Mouse (Mus musculus) layer of hippocampus, adult 9-10 months (tissue): ENCODE results near the gene Mif4gd.

ENCODE experiments used
- DNase-seq: peaks from one replicate; pipeline ENCODE4 v3.0.0; 2022; ENCODE audit warnings: low spot score

Gene Mif4gd

DNA sequence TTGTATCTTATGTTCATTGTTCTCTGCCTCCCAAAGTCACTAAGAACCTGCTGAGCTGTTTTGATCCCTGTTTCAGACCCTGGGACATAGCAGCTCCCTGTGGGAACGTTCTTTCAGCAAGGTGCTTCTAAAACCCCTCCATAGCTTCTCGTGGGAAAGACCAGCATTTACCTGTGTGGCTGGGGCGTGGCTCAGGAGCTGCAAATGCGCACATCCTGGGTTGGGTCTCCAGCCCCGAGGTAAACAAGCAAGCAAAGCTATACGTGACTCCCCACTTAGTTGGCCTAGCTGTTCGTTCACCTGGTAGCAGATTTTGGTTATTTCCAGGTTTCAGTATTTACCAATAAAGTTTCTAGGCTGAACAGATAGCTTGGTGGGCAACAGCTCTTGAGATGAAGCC is 19.5 kb upstream of the Mif4gd start:
- DNase-seq, result no peak

DNA sequence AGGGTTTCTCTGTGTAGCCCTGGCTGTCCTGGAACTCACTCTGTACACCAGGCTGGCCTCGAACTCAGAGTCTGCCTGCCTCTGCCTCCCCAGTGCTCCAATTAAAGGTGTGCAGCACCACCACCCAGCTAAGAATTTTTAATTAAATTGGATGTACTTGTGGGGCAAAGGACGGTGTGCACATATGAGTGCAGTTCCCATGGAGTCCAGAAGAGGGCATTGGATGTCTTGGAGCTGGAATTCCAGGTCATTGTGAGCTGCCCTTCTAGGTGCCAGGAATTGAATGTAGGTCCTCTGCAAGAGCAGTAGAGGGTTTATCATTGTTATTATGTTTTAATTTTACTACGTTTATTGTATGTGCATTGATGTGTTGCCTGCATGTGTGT is 18.7 kb upstream of the Mif4gd start:
- DNase-seq, result no peak

DNA sequence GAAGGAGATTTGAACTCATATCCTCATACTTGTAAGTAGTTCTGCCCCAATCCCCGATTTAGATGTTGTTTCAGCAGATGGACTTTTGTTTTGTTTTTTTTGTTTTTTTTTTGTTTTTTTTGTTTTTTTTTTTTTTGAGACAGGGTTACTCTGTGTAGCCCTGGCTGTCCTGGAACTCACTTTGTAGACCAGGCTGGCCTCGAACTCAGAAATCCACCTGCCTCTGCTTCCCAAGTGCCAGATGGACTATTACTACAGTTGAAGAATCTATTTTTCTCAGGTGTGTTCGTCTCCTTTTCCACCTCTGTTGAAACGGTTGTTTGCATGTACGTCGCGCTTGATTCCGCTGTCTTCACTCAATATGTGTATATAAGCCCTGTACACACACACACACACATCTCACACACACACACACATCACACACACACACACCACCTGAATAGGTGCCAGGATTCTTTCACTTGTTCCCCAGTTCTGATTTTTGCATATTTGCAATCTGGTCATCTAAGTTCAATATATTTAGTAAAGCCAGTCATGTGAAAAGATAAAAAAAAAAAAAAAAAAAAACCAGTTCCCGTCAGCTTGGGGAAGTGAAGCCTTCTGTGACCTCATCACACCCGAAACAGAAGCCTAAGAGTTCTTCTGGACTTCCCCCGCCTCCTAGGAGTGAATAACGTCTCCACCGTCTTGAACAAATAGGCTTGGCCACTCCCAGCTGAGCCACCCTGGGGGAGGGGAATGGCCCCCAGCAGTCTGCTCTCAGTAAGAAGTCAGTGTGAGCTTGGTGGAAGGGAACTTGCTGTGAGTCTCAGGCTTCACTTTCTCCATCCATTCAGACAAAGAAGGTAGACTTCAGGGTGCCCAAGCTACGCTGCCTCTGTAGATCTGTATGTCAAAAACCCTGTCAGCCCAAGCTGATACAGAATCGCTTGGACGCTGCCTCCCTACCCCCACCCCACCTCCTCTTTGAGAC is 18.0 kb upstream of the Mif4gd start:
- DNase-seq, result no peak

DNA sequence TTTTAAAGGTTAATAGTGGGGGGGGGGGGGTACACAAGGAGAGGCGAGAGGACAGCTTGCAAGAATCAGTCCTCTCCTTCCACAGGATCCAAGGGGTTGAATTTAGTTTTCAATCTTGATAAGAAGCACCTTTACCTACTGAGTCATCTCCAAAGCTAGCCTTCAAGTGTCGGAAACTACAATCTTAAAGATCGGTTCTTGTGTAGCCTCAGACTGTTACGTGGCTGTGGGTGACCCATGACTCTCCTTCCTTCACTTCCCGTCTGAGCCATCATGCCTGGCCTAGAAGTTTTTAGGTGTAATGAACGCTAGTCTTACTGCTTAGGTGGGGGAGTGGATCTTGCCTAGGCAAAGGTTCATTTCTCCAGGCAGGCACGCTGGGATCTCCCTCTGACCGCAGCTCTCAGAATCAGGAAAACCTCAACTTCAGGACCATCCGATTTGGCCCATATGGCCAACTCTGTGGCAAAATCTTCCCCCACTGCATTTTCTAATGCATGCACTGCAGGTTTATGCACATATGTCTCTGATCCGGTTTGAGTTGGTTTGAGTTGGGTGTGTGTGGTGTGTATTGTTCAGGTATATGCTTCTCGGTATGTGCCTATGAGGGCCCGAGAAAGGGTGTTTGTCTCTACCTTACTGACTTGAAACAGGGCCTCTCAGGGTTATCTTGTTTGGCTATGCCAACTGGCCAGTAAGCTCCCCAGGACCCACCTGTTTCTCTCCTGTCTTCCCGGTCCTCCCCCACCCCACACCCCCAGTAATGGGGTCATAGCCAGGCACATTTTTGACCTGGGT is 17.2 kb upstream of the Mif4gd start:
- no peak for DNase-seq

DNA sequence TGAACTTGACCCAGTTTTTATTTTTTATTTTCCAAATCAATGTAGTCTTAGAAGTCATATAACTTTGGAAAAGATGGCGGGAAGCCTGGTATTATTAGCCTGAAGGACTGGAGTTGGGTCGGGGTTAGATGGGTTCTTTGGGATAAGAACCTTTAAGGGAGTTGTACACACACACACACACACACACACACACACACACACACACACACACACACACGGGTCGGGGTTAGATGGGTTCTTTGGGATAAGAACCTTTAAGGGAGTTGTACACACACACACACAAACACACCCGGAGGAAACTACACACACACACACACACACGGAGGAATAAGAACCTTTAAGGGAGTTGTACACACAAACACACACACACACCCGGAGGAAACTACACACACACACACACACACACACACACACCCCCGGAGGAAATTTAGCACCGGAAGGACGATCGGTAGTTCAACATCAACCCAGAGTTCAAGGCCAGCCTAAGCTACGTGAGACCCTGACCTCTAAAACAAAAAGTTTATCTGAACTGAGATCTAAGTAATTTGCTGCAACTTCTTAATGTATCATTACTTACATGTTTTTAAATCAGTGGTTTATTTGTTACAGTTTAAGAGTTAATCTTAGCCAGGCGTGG is 15.8 kb upstream of the Mif4gd start:
- no peak for DNase-seq

DNA sequence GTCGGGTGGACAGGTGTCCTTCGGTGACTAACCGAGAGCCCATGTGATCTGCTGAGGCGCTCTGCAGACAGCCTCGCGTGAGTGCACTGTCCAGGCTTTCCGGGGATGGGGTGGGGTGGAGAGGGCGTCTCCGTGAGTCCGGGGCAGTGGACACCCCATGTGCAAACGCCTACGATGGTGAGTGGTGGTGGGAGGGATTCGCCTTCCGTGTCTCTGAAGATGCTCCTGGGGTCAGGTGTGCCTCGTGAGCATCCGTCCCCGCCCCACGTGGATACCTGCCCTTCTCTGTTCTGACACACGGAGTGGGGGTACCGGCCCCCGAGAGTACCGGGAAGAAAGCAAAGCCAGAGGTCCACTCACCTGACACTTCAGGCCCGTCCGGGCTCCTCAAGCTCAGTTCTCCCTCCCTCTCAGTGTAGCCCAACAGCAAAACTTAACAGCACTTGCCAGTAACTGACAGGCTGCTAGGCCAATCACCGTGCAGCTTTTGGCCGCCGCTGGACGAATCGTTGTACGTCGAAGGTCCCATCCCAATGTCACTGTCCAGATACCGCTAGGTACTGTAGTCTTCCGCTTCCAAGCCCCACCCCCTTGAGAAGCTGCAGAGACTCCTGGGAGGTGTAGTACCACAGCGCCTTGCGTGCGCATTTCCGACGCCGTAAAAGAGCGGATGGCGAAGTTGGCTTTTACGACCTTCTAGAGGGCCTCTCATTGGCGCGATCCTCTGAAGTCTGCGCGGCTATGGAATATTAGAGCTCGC is 15.1 kb upstream of the Mif4gd start, which contains the start of gene Slc25a19:
Gene Slc25a19, minus strand, starts transcription at position 591 of the 760 bp plus-strand sequence.
- peak; percentile 98 for DNase-seq

DNA sequence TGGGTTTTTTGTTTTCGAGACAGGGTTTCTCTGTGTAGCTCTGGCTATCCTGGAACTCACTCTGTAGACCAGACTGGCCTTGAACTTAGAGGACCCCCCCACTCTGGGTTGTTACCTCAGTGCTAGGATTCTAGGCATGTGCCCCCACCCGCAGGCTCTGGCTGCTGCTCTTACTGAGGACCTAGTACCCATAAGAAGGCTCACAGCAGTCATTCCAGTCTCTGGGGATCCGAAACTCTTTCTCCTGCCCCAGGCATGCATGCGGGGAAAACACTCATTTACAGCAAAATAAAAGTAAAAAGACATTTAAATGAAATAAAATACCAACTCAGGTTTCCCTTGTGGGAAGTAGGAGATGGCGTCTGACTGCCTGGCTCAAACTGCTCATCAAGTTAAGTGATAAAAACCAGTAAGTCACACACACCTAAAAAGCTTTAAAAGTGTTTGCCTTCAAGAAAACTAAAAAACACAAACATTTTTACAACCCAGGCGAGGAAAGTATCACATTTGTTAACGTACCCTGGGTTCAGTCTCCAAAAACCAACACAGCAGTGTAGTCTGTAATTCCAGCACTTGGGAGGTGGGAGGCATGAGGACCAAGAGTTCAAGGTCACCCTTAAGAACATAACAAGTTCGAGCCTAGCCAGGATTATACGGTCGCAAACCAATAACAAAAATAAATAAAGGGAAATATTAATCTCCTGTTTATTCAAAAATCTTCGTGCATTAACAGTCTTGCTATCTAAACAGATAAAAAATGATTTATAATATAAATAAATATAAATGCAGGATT is 14.3 kb upstream of the Mif4gd start:
- DNase-seq, result no peak

DNA sequence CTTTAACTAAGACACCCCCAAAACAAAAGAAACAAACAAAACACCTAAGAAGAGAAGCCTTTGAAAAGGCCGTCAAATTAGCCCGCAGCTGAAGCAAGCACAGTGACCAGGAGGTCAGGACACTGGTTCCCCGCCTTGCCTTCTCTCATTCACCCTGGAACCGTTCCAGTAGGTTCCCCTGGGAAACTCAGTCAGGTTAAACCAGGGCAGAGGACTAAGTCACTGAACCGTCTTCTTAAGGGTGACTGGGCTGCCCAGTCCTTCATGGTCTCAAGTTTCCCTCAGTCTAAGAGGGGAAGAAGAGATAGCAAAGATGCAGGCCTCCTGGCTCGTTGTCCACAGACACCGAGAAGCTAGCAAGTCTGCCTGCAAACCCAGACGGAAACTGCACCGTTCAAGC is 13.1 kb upstream of the Mif4gd start:
- DNase-seq, result no peak

DNA sequence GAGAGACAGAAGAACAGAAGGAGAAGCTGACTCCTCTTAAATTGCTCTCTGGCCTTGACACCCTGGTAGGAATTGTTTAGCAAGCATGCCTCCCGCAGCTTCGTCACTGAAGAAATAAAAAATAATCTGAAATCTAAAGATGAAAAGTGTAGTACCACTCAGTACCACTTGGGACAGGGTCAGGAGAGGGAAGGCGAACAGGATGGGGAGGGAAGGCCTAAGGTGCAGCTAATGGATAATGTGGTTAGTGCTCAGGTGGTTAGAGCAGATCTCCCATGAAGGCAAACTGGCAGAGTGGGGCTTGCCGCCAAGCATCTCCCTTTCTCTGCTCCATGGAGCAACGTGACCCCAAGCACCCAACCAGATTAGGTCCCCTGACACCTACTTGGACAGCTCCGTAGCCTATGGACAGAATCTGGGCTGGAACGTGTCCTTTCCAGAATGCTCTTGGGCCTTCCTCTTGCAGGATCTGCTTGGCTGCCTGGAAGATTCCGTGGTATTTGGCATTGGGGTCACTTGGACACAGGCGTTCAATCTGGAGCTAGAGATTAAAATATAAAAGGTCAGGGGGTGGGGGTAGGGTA is 10.8 kb upstream of the Mif4gd start:
- no peak for DNase-seq

DNA sequence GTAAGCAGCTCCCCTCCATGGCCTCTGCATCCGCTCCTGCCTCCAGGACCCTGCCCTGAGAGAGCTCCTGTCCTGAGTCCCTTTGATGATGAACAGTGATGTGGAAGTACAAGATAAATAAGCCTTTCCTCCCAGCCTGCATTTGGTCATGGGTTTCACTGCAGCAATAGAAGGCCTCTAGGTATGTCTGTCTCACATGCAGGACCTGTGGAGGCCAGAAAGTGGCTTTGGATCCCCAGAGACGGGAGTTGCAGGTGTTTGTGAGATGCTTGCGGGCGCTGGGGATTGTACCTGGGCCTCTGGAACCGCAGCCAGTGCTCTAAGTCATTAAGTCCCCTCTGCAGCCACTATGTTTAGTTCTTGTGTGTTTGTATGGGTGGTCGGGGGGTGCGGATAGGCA is 7.2 kb upstream of the Mif4gd start:
- no peak for DNase-seq

DNA sequence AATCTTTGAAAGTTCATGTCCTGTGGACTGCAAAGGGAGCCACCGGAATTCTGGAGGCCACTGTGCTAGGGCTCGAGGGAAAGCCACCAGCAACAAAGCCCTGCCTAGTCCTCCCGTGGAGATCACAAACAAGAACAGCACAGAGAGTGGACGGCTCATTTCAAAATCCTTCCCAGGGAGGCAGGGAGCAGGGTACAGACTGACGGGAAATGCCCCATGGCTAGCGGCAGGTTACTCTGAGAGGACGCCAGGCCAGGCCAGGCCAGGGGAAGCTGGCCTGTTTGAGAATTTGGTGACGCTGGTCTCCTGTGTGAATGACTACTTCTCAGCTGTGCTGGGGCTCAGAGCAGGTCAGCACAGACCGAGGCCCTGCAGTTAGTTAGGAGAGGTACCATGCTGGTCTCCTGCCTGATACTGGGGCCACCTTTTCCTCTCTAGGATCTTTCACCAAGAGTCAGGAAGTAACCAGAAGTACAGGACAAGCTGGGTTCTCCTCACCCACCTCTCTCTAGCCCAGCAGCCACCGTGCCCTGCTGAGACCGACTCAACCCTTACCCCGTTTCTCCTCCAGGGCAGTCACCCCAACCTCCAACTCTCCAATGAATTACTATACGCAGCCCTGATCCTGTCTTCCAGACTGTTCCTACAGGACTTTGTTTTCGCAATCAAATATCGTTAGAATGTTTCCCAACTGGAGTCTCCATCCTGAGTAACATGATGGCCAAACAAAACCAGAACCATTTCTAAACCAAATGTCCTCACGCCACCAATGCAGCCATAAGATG is 6.2 kb upstream of the Mif4gd start:
- DNase-seq, result no peak

DNA sequence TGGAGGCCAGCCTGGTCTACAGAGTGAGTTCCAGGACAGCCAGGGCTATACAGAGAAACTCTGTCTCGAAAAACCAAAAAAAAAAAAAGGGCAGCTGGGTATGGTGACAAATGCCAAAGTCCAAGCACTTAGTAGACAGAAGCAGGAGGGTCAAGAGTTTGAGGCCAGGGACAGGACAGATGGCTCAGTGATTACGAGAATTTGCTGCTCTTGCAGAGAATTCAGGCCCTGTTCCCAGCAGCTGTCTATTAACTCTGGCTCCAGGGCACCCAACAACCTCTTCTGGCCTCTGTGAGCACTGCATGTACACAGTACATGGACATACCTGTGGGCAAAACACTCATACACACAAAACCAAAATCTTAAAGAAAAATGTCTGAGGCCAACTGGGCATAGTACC is 5.2 kb upstream of the Mif4gd start:
- no peak for DNase-seq

DNA sequence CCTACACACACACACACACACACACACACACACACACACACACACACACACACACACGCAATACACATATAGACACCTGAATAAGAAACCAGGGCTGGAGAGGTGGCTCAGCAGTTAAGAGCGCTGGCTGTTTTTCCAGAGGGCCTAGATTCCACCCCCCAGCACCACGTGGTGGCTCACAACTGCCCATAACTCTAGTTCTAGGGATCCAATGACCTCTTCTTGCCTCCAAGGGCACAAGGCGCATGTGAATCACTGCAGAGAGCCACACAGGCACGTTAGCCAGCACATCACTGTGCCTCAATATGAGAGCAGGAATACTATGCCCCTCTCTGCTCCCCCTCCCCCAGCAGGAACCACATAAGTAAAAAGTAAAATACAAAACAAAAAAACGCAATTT is 4.1 kb upstream of the Mif4gd start:
- no peak for DNase-seq

DNA sequence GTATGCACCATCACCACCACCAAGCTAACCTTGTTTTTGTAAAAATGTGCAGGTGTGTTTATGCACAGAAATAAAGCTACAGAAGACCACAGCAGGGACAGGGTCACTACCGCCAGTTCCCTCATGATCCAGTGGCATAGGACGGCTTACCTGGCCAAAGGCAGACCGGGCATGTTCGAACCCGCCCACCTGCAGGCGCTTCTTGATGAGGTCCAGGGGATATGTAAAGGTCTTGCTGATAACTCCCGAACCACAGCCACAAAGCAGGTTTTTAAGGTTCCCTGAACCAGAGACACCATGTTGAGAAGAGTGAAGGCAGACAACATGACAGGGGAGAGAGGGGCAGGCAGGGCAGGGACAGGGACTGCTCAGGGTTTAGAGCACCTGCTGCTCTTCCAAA is 3.6 kb upstream of the Mif4gd start:
- DNase-seq, result no peak

DNA sequence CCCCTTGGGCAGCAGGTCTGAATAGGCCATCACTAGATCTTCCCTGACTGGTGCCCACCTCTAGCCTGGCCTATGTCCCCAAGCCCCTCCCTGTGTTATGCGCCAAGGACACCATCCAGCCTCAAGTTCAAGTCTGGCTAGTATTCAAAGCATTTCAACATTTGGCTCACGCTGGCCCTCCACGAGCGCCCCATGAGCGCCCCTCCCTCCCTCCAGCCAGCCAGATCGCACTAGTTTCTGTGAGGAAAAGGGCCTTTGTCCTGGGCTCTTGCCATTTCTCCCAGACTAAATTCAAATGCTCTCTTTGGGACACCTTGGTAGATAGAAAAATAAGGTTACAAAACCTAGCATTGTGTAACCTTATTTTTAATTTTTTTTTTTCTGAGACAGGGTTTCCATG is 3.1 kb upstream of the Mif4gd start:
- DNase-seq, result no peak

DNA sequence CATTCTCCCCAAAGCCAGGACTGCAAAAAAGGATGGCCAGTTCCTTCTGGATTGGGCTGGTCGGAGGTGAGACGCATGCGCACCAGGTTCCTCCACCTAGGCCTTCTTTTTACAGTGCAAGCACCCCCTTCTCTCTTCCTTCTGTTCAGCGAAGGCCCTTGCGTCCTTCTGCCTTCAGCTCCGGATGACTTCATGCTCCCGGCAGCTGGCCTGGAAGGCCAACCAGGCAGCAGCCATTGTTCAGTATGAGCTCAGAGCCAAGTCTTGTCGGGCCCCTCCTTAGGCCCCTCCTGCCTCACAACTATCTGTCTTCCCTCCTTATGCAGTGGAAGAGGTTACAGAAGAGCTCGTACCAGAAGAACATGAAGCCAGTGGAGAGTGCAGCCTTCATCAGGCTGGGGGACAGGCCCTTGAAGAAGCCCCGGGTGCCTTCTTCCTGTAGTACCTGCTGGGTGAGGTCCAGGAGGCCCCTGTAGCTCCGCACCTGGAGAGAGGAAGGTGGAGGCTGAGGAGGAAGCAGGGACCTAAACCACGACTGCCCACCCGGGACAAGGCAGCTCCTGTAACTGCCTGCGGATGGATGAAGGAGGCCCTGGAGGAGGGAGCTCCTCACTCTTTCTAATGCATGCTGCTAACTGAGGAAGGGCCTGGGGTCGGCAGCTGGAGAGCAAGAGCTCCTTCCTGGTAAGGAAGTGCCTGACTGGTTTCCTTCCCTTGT is 2.5 kb upstream of the Mif4gd start:
- DNase-seq, result no peak

DNA sequence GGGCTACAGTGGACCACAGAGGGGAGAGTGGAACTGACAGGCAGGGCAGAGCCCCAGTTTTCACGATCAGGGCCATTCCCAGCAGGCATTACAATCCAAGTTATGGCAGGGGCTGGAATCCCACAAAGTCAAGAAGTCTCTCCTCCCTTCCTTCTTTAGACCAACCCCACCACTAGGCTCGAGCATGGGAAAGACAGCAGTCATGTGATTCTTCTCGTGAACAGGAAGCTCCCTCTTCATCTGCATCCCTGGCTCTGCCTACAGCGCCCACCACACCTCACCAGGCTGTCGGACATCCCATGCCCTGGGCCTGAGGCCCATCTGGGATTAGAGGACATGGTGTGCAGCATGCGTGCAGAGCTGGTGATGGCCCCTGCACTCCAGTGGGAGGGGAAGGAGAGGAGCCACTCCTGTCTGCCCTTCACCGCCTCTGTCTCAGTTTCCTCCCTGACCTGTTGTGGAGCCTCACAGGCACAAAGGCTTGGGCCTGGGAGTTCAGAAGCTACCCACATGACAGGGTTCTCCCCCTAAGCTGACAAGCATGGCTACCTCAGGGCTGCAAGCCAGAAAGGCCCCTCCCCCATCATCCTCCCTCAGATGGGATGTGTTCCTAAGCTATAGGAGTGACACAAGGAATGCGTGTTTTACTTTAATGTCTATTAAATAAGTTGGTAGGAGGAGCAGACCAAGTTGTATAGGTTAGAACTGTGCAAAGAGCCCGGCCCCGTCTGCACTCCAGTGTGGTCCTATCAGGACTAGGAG is 1.8 kb upstream of the Mif4gd start:
- DNase-seq, result no peak

DNA sequence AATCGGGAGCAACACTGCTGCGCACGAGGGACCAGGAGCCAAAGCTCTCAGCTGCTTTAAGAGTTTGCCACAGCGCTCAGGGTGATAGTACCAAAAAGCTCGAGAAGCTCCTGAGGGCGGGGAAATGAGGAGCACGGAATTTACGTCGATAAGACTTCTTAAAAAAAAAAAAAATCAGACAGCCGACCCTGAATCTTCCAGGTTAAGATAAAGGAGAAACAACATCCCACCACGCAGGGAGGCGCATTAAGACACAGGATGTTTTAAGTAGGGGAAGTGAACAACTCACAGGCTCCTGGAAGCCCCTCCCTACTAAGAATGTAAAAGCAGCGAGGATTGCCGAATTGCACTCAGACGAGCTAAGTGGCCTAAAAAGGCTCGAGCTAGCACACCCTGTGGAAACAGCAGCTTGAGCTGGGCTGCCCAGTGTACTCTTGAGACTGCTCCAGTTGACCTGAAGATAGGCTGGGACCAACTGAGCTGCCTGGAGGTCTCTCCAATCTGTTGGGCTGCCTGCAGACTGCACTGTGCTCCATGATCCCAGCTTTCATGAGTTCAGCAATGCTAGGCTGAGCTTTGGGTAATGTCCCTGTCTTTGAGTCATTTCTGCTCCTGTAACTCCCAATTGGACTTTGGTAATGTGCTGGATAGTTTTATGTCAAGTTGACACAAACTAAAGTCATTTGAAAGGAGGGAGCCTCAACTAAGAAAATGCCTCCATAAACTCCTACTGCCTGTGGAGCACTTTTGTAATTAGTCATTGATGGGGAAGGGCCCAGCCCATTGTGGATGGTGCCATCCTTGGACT is 573 bp upstream of the Mif4gd start:
- no peak for DNase-seq
